Mouse (Mus musculus) midbrain, embryonic 14.5 days (tissue): ENCODE measurements at regions not wholly inside any gene's neighbourhood (a gene's known extent, or its start where the extent isn't known, plus 50 kb on each side); places are given as distances from the start of the nearest gene placed in this dataset.

Experiments used
- ATAC-seq: fragments of 200-750 bp; cut with Nextera tagmentation; 2 replicates; pipeline ENCODE4 v1.8.0; 2017; ENCODE audit warnings: moderate number of reproducible peaks, moderate library complexity; ENCODE audit not compliant: low FRiP score, low TSS enrichment
- DNase-seq: peaks from one replicate; pipeline ENCODE4 v3.0.0-alpha.2; 2015
- H3K27ac ChIP-seq: fragments of 300-500 bp; sonication (generic); replicated peaks from 2 replicates; pipeline ENCODE4 v1.5.1; 2014; ENCODE audit warnings: mild to moderate bottlenecking, low read depth, low read length, moderate library complexity
- H3K27me3 ChIP-seq: fragments of 300-500 bp; sonication (generic); 2 replicates; pipeline ENCODE4 v1.6.1; 2014; ENCODE audit warnings: low read length, control low read depth, mixed read lengths; ENCODE audit not compliant: control insufficient read depth, insufficient read depth
- H3K36me3 ChIP-seq: fragments of 300-500 bp; sonication (generic); 2 replicates; pipeline ENCODE4 v1.6.1; 2014; ENCODE audit warnings: low read length, control low read depth; ENCODE audit not compliant: control insufficient read depth, insufficient read depth
- H3K4me1 ChIP-seq: fragments of 300-500 bp; sonication (generic); 2 replicates; pipeline ENCODE4 v1.6.1; 2014; ENCODE audit warnings: mild to moderate bottlenecking, antibody characterized with exemption, low read length, control low read depth; ENCODE audit not compliant: control insufficient read depth, insufficient read depth
- H3K4me2 ChIP-seq: fragments of 300-500 bp; sonication (generic); 2 replicates; pipeline ENCODE4 v1.6.1; 2014; ENCODE audit warnings: mild to moderate bottlenecking, low read length, moderate library complexity
- H3K4me3 ChIP-seq: fragments of 300-500 bp; sonication (generic); replicated peaks from 2 replicates; pipeline ENCODE4 v1.5.1; 2014; ENCODE audit warnings: low read depth, low read length
- H3K9ac ChIP-seq: fragments of 300-500 bp; sonication (generic); replicated peaks from 2 replicates; pipeline ENCODE4 v1.6.1; 2014; ENCODE audit warnings: mild to moderate bottlenecking, low read length, moderate library complexity
- H3K9me3 ChIP-seq: fragments of 300-500 bp; sonication (generic); 2 replicates; pipeline ENCODE4 v1.6.1; 2016; ENCODE audit warnings: low read length, control low read depth, mixed read lengths; ENCODE audit not compliant: control insufficient read depth
- WGBS: fragments of 180-500 bp; shearing (Covaris S2); extraction: QIAGEN DNeasy Blood & Tissue Kit; methylation state at CpG from one replicate; pipeline ENCODE4 v1.1.7; 2014; 5-methylcytosine and 5-hydroxymethylcytosine counted together

GRCm38 (mm10) chrX:11100935-11101334 is 198.1 kb upstream of the H2al1a start:
- H3K27me3 ChIP-seq = no peaks in the 10 kb centered on the region
- WGBS = 60% methylated on average over 3 of the region's 3 CpGs
- H3K27ac ChIP-seq = no peak overlapping the region
- 0 out of 2 replicates have a peak, but pooled peaks cover 7% of the 10 kb centered on the region for H3K4me1 ChIP-seq
- H3K4me3 ChIP-seq = no peak overlapping the region
- no peak overlapping the region for H3K4me2 ChIP-seq
- H3K9me3 ChIP-seq = no peaks in the 10 kb centered on the region
- no peak overlapping the region for H3K9ac ChIP-seq
- ATAC-seq (no peak), DNase-seq (no peak)
- H3K36me3 ChIP-seq = no peaks in the 10 kb centered on the region

GRCm38 (mm10) chrX:11131253-11131652 is 167.8 kb upstream of the H2al1a start:
- Histone ChIP-seq H3K27me3 (no peaks in the 10 kb centered on the region), H3K4me3 (no peak overlapping the region), H3K9me3 (no peaks in the 10 kb centered on the region), H3K4me1 (no peaks in the 10 kb centered on the region), H3K36me3 (no peaks in the 10 kb centered on the region), H3K27ac (no peak overlapping the region), H3K9ac (no peak overlapping the region), H3K4me2 (no peak overlapping the region)
- WGBS = 87% methylated on average over 2 of the region's 2 CpGs
- DNase-seq = no peak
- no peak for ATAC-seq

- Histone ChIP-seq H3K4me1 (no peaks in the 10 kb centered on the region), H3K36me3 (no peaks in the 10 kb centered on the region), H3K4me3 (no peak overlapping the region), H3K9ac (no peak overlapping the region), H3K27me3 (no peaks in the 10 kb centered on the region), H3K9me3 (no peaks in the 10 kb centered on the region), H3K27ac (no peak overlapping the region), H3K4me2 (no peak overlapping the region)
- 49% methylated on average over 8 of the region's 8 CpGs for WGBS
- ATAC-seq = no peak
- DNase-seq = peak; percentile 57
Observed at GRCm38 (mm10) chrX:11139971-11140421, 159.1 kb upstream of the H2al1a start.

- no peak for ATAC-seq
Observed at GRCm38 (mm10) chrX:11141294-11141693, 157.8 kb upstream of the H2al1a start.

GRCm38 (mm10) chrX:11158416-11158815 is 140.6 kb upstream of the H2al1a start:
- no peaks in the 10 kb centered on the region for H3K36me3 ChIP-seq
- H3K4me2 ChIP-seq = no peak overlapping the region
- no peaks in the 10 kb centered on the region for H3K9me3 ChIP-seq
- no peaks in the 10 kb centered on the region for H3K4me1 ChIP-seq
- 59% methylated on average over 2 of the region's 2 CpGs for WGBS
- H3K9ac ChIP-seq = no peak overlapping the region
- H3K4me3 ChIP-seq = no peak overlapping the region
- ATAC-seq (no peak), DNase-seq (peak; percentile 7)
- no peaks in the 10 kb centered on the region for H3K27me3 ChIP-seq
- H3K27ac ChIP-seq = no peak overlapping the region

More at GRCm38 (mm10) chrX:11141294-11141693, 157.8 kb upstream of the H2al1a start:
- Histone ChIP-seq H3K4me2 (no peak overlapping the region), H3K27ac (no peak overlapping the region), H3K9ac (no peak overlapping the region), H3K27me3 (no peaks in the 10 kb centered on the region), H3K4me3 (no peak overlapping the region), H3K9me3 (no peaks in the 10 kb centered on the region), H3K4me1 (no peaks in the 10 kb centered on the region), H3K36me3 (no peaks in the 10 kb centered on the region)
- DNase-seq = no peak
- 95% methylated on average over 1 of the region's 1 CpGs for WGBS

- Histone ChIP-seq H3K36me3 (no peaks in the 10 kb centered on the region), H3K4me1 (no peaks in the 10 kb centered on the region), H3K27ac (no peak overlapping the region), H3K9ac (no peak overlapping the region), H3K27me3 (no peaks in the 10 kb centered on the region), H3K4me3 (no peak overlapping the region), H3K9me3 (no peaks in the 10 kb centered on the region), H3K4me2 (no peak overlapping the region)
- DNase-seq (no peak), ATAC-seq (no peak)
- 85% methylated on average over 3 of the region's 3 CpGs for WGBS
Observed at GRCm38 (mm10) chrX:11170416-11170815, 128.6 kb upstream of the H2al1a start.

- no peaks in the 10 kb centered on the region for H3K36me3 ChIP-seq
- no peak overlapping the region for H3K27ac ChIP-seq
- H3K9ac ChIP-seq = no peak overlapping the region
- H3K27me3 ChIP-seq = no peaks in the 10 kb centered on the region
- ATAC-seq (no peak), DNase-seq (no peak)
- H3K4me3 ChIP-seq = no peak overlapping the region
- no peak overlapping the region for H3K4me2 ChIP-seq
- 68% methylated on average over 7 of the region's 7 CpGs for WGBS
- H3K9me3 ChIP-seq = no peaks in the 10 kb centered on the region
- H3K4me1 ChIP-seq = no peaks in the 10 kb centered on the region
Observed at GRCm38 (mm10) chrX:11180194-11180816, 118.8 kb upstream of the H2al1a start.

- Histone ChIP-seq H3K4me1 (no peaks in the 10 kb centered on the region), H3K9me3 (no peaks in the 10 kb centered on the region), H3K36me3 (no peaks in the 10 kb centered on the region), H3K4me3 (no peak overlapping the region), H3K27me3 (no peaks in the 10 kb centered on the region), H3K4me2 (no peak overlapping the region), H3K27ac (no peak overlapping the region), H3K9ac (no peak overlapping the region)
- 79% methylated on average over 12 of the region's 12 CpGs for WGBS
- ATAC-seq (no peak), DNase-seq (no peak)
Observed at GRCm38 (mm10) chrX:11181855-11182254, 117.2 kb upstream of the H2al1a start.

- no peak overlapping the region for H3K4me2 ChIP-seq
- no peaks in the 10 kb centered on the region for H3K9me3 ChIP-seq
- H3K36me3 ChIP-seq = no peaks in the 10 kb centered on the region
- ATAC-seq = no peak
- no peaks in the 10 kb centered on the region for H3K27me3 ChIP-seq
- no peak overlapping the region for H3K9ac ChIP-seq
- H3K4me1 ChIP-seq = no peaks in the 10 kb centered on the region
- no peak overlapping the region for H3K4me3 ChIP-seq
- WGBS = 95% methylated on average over 6 of the region's 6 CpGs
- no peak overlapping the region for H3K27ac ChIP-seq
- DNase-seq = no peak
Observed at GRCm38 (mm10) chrX:11190851-11191250, 108.2 kb upstream of the H2al1a start.
